Mouse (Mus musculus): ENCODE measurements around the gene Olfr1466.

The Olfr1466 gene

DNA sequence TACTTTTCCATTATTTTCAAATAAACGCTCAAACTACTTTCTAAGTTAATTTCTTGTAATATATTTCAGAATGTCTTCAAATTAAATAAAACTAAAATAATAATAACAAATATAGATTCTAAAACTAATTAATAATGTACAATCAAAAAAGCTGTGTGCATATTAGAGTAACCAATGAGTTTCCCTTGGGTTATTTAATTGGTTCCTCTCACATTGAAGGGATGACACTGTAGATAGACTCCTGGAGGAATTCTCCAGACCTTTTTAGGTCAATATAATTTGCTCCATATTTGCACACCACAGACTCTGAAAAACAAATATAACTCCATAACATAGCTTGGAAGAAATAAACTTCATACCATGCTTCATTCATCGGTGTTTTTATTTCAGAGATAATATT is at the start of gene Olfr1466:
Gene Olfr1466 (plus strand): TSS at position 301 of the 400 bp plus-strand sequence.
- no peak for DNase-seq (ENCODE audit: low read depth)

- no peak for DNase-seq (ENCODE audit: low read depth)
Observed at GRCm38 (mm10) chr19:13315441-13315840, 23.2 kb upstream of the Olfr1466 start, which contains the start of gene Olfr1465. Gene Olfr1465, minus strand, starts transcription at chr19:13315541.

- DNase-seq (ENCODE audit: low read depth): no peak
Observed at GRCm38 (mm10) chr19:13361936-13362335, 23.3 kb downstream of the Olfr1466 start, which contains the start of gene Olfr1467. Gene Olfr1467, plus strand, starts transcription at chr19:13362236.

All from c-Kit-positive CD71-negative TER-119-negative erythroid progenitor cells, embryonic 14.5 days (primary cell).